Mouse (Mus musculus): ENCODE data around the gene 2210016F16Rik.
"Not testable (repeated sequence)": the region's sequence is repeated elsewhere in the genome, so short reads cannot be mapped to it uniquely, and the experiment has no call there.

Gene 2210016F16Rik

DNA sequence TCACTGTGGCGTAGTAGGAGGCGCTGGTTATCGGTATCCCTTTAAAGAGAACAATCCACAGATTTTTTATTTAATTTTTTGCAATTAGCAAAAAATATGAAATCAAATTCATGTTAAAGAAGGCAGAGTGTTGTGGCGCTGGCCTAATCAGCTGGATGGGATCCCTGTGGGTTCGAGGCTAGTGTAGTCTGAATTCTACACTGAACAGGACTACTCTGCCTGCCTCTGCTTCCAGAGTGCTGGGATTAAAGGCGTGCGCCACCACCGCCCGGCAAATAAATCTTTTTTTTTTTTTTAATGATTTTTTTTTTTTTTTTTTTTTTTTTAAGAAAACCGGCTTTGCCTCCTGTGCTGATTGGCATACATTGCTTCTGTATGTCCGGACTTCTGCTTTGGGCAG, 654 bp downstream of the 2210016F16Rik start:
- DNase-seq (ENCODE audit: inconsistent age in 2 of 2, low spot score in 1 of 2) = no peak

DNA sequence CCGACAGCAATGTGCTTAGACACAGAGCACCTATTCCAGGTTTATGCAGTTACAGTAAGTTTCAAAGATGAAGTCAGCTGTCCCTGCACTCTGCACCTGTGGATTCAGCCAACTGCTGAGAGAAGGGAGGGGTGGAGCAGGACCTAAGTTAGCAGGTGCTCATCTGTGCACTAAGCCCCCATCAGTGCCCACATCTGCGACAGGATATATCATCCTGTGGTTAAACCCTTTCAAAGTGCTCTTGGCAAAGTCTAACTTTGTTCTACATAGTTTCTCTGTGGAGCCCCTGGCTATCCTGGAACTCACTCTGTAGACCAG, 11.9 kb downstream of the 2210016F16Rik start:
- no peak for DNase-seq (ENCODE audit: inconsistent age in 2 of 2, low spot score in 1 of 2)

DNA sequence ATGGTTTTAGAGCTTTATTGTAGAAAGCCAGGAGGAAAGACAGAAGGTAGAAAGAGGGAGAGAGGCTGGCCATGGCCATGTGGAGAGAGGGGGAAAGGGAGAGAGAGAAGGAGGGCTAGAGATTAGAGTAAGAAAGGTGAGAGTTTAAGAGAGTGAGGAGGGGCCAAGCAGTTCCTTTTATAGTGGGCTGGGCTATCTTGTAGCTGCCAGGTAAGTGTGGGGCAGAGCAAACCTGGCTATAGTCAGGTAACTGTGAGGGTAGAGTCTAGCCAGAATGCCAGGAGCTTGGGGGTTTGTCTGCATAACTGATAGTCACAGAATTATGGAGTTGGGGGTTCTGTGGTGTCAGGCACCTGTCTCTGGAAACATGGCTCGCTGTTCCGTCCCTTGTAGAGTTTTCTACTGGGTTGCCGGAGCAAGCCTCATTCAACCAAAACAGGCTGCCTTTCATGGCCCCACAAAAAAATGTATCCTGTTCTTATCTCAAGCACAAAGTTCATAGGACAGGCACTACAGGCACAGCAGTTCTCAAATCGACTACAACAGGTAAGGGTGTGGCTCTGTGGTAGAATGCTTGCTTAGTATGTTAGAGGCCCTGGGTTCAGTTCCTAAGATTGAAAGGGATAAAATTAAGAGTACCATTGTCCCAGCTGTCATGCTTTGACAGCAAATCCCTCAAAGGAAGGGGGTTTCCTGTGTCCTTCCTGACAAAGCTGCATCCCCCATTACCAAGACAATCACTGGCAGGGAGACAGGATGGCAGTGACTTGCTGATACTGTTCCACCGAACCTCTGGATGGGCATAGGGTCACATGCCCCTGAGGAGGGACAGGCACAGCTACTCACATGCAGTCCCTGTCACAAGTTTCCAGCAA, 12.5 kb downstream of the 2210016F16Rik start:
- no peak for DNase-seq (ENCODE audit: inconsistent age in 2 of 2, low spot score in 1 of 2)

DNA sequence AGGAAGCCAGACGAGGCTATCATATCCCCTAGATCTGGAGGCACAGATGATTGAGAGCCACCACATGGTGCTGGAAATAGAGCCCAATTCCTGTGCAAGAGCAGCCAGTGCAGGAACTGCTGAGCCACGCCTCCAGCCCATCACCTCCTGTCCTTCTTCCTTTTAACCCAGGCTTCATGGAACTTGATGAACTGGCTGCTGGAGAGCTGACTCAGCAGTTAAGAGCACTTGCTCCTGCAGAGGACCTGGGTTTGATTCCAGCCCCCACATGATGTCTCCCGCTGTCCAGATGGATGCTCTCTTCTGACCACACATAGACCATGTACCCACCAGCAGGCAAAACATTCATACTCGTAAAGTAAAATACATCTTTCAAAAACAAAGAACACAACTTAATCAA, 16.2 kb downstream of the 2210016F16Rik start:
- DNase-seq (ENCODE audit: inconsistent age in 2 of 2, low spot score in 1 of 2) = no peak

DNA sequence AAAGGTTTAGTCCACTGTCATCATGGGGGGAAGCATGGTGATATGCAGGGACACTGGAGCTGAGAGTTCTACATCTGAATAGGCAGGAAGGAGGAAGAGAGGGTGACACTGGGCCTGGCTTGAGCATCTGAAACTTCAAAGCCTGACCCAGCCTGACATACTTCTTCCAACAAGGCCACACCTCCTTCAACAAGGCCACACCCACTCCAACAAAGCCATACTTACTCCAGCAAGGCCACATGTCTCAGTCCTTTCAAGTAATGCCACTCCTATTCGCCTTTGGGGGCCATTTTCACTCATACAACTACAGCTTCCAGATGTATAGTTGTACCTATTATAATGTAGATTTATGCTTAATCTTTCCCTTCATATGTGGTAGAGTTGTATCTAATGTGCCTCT, 17.4 kb downstream of the 2210016F16Rik start:
- DNase-seq (ENCODE audit: inconsistent age in 2 of 2, low spot score in 1 of 2) = no peak

DNA sequence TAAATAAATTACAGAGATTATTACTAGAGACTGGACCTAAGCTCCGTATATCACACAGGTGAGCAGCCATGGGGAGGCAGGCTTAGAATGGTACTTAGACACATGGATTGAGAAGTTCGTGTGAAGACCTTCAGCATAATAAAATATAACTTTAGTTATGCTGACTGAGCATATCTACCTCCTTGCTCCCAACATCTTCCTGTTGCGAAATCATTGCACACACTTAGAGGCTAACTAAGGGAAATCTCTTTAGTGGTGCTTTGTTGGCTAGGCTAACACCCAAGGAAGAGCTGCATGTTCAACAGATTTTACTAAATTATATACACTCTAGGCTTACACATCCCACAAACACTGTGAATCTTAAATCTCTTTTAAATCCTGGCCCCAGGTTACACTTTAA, 18.7 kb downstream of the 2210016F16Rik start:
- no peak for DNase-seq (ENCODE audit: inconsistent age in 2 of 2, low spot score in 1 of 2)

DNA sequence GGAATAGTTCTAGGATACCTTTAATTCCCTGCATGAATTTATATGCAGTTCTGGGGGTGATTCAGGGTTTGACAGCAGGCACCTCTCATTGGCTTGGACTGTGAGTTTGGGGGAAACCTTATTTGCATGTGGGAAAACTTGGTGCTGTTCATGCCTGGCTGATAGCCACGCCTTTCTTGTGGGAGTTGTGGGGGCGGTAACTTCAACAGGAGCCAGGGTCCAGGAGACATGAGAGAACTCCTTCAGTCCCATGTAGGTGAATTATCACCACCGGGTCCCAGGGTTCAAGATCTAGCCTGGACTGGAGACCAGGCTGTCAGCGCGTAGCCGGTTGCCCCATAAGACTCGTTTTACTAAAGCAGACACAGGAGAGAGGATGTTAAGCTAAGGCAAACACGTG, 19.8 kb downstream of the 2210016F16Rik start:
- not testable (repeated sequence) for DNase-seq (ENCODE audit: inconsistent age in 2 of 2, low spot score in 1 of 2)

DNA sequence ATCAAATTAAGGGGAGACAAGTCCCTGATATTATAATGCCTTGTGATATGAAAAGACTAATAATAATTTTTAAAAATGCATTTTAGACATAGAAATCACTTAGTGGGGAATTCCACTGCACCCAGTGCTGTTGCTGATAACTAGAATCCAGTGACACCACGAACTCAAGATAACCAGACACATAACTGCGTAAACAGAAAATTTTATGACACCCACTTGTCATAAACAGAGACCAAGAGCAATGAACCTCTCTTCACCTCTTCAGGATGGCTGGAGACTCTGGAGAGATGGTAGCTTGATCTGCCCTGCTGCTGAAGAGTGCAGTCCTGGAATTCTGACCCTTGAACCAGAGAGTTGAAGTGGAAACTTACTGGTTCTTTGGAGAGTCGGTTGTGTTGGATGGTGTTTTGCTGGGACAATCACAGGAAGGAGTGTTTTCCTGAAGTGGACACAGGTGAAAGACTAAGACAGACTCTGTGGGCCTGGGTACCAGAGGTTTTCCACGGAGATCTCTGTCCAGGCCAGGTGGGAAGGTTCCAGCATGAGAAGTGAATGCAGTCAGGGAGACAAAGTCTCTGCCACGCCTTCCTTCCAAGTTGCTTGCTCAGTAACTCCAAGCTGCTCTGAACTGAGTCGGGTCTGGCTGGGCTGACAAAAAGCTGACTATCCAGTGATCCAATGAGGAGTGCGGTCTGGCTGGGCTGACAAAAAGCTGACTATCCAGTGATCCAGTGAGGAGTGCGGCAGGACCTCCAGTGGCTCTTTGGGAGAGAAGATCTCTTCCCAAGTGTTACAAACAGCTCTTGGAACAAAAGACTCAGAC, 20.5 kb downstream of the 2210016F16Rik start:
- DNase-seq (ENCODE audit: inconsistent age in 2 of 2, low spot score in 1 of 2) = no peak

DNA sequence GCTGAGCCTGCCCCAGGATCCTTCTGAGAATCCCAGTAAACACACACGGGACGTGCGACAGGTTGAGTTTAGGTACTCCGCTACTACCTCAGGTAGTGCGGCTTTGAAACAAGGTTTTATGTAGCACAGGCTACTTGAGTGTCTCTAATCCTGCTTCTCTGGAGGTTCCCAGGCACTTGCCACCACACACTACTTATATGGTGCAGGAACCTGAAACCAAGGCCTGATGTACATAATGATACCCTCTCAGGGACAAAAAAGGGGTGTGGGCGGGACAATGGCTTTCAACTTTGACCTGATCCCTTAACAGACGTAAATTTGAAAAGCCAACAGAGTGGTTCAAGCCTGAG, 25.7 kb downstream of the 2210016F16Rik start:
- no peak for DNase-seq (ENCODE audit: inconsistent age in 2 of 2, low spot score in 1 of 2)

DNA sequence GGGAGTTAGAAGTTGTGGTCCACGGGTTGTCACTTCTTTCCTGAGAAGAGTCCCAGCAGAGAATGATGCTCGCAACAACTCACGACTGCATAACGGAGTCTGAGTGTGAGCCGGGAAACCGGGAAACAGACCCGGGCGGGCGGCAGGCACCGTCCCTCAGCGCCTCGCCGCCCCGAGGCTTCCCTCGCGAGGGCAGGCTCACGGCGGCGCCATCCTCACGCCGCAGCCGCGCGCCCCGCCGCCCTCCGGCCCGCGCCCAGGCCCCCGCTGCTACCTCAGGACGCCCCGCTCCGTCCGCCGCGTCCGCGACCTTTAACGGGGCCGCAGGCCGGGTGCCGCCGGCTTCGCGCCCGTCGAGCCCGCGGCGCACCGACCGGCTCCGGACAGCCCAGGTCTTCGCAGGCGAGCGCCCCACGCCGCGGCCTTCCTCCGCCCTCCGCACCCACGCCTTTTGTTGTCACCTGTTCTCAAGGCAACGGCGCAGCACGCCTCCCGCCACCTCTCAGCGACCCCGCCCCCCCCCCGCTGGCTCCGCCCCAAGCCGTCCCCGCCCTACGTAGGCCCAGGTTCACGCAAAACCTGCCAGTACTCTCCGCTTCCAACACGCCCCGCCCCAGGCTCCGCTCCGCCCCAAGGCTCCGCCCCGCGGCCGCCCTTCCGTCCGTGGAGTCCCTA, 26.3 kb downstream of the 2210016F16Rik start, which contains the start of gene Kif27:
TSS of gene Kif27 (minus strand) at position 494 of the 675 bp plus-strand sequence.
- DNase-seq (ENCODE audit: inconsistent age in 2 of 2, low spot score in 1 of 2) = peak; percentile 90 to 93

DNA sequence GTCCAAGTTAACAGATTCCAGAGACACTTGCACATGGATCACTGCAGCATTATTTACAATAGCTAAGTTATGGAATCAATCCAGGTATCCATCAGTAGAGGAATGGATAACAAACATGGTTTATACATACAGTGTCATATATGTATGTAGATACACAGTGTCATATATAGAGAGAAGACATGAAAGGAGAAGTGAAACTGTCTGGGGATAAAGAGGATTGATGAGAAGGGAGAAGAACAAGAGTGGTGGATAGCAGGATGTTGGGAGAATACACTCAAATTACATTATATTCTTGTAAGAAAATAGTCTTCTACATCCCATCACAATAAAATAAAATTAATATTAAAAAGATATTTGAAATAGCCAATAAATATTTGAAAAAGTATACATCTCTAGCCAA, 32.0 kb downstream of the 2210016F16Rik start:
- DNase-seq (ENCODE audit: inconsistent age in 2 of 2, low spot score in 1 of 2) = no peak

DNA sequence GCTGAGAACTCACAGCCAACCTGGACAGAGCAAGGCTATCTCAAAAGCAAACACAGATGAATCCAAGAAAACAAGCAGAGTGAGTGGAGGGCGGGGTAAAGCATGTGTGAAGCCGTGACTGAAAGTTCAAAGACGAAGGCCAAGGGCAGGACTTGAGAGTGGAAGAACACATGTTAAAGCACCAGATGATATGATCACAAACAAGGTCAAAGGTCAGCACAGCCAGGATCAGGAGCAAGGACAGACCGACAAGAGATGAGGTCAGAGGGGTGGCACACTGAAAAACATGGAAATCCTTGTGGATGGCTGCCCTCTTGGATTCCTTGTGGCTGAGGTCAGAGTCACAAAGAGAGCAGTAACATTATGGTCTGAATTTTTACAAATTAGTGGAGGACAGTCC, 34.4 kb downstream of the 2210016F16Rik start:
- DNase-seq (ENCODE audit: inconsistent age in 2 of 2, low spot score in 1 of 2) = peak; percentile 53 to 64

DNA sequence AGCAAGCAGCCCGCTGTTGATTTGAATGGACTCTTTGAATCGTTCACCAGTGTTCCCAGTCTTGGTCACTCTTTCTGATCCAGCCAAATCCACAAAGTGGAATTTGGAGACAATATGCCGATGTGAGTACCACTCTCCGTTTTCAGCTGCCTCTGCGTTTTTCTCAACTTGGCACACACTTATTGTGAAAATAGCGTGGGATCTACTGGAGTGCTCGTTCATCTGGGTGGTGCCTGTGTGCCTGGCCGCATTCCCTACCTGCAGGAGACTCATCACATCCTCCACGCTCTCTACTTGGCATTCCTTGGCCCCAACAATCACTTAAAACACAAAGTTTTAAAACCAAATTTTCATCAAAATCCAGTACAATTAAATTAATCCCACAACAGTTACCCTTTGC, 40.5 kb downstream of the 2210016F16Rik start:
- DNase-seq (ENCODE audit: inconsistent age in 2 of 2, low spot score in 1 of 2) = no peak

DNA sequence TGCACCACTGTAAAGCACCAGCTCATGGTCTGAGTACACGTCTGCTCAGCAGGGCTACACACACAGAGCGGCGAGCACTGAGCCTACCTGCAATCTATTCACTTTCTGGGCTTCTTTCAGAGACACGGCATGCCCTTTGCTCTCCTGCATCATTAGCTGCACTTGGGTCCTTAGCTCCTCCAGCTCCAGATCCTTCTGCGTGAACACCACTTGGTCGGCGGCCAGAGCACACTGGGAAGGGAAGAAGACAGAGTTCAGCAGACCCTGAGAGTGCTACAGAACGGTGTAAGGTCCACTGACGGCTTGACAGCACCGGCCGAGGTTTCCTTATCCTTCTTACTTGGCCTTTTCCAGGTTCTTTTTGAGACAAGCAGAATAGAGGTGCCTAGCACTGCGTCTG, 47.6 kb downstream of the 2210016F16Rik start:
- DNase-seq (ENCODE audit: inconsistent age in 2 of 2, low spot score in 1 of 2) = no peak

DNA sequence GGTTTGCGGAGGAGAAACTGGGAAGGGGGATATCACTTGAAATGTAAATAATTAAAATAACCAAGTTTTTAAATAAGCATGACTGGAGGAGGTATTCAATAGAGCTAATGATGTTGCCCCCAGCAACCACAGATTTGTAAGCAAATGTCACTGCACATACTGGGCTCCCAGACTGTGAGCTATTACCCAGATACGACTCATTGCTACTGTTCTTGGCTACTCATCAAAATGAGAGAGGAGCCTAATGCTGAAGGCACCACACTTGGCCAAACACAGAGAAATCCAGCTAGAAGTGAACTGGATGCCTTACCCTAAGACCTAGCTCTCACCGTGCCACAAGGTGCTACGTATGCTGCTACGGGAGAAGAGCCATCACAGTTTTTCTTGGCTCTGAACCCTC, 50.9 kb downstream of the 2210016F16Rik start:
- no peak for DNase-seq (ENCODE audit: inconsistent age in 2 of 2, low spot score in 1 of 2)
